Mouse (Mus musculus) hindbrain, embryonic 11.5 days (tissue): ENCODE data around the gene Olfr1282. TPM values are rescaled to one million over a fixed set of nuclear protein-coding genes. Genes with fewer than 3 reads are reported as not detected.

ENCODE experiments used
- polyA plus RNA-seq: library from polyadenylated mRNA; unstranded; fragments of >200 nt; fragmentation: Nextera tagmentation; extraction: Ambion mirVana; gene quantifications from 2 replicates; pipeline ENCODE4 v1.2.1, GENCODE M21; 2014

Olfr1282 gene
- polyA plus RNA-seq, 1 experiment from 2014 or later: not detected

Other genes with a start within 250 kb of the Olfr1282 start
- gene Gm13941, start 230.1 kb downstream of the Olfr1282 start, polyA plus RNA-seq: not detected in 2 replicates
- not detected in 2 replicates for gene Gm15130, start 183.1 kb downstream of the Olfr1282 start, polyA plus RNA-seq
- not detected in 2 replicates for gene 4930430A15Rik, start 106.5 kb downstream of the Olfr1282 start, polyA plus RNA-seq
- not detected in 2 replicates for gene Olfr1275, start 100.8 kb downstream of the Olfr1282 start, polyA plus RNA-seq
- gene Olfr1276, start 81.6 kb downstream of the Olfr1282 start, polyA plus RNA-seq: not detected in 2 replicates
- not detected in 2 replicates for gene Olfr1277, start 62.0 kb downstream of the Olfr1282 start, polyA plus RNA-seq
- not detected in 2 replicates for gene Olfr1278, start 45.9 kb downstream of the Olfr1282 start, polyA plus RNA-seq
- gene Olfr1279, start 35.4 kb downstream of the Olfr1282 start, polyA plus RNA-seq: not detected in 2 replicates
- not detected in 2 replicates for gene Olfr1280, start 22.1 kb downstream of the Olfr1282 start, polyA plus RNA-seq
- gene Olfr1281, start 9.6 kb downstream of the Olfr1282 start, polyA plus RNA-seq: not detected in 2 replicates
- not detected in 2 replicates for gene Olfr1283, start 30.7 kb upstream of the Olfr1282 start, polyA plus RNA-seq
- gene Olfr1284, start 39.4 kb upstream of the Olfr1282 start, polyA plus RNA-seq: not detected in 2 replicates
- gene Olfr1286, start 87.0 kb upstream of the Olfr1282 start, polyA plus RNA-seq: not detected in 2 replicates
- not detected in 2 replicates for gene Olfr1287, start 113.1 kb upstream of the Olfr1282 start, polyA plus RNA-seq
- gene Olfr1288, start 138.0 kb upstream of the Olfr1282 start, polyA plus RNA-seq: not detected in 2 replicates
- not detected in 2 replicates for gene Olfr1289, start 144.7 kb upstream of the Olfr1282 start, polyA plus RNA-seq
- 0.08 TPM in 1 of 2 replicates, not detected in the other for gene Olfr1290, start 157.8 kb upstream of the Olfr1282 start, polyA plus RNA-seq
- not detected in 2 replicates for gene Olfr1291-ps1, start 161.1 kb upstream of the Olfr1282 start, polyA plus RNA-seq
- gene Olfr1293-ps, start 189.1 kb upstream of the Olfr1282 start, polyA plus RNA-seq: not detected in 2 replicates
- not detected in 2 replicates for gene Olfr1294, start 204.2 kb upstream of the Olfr1282 start, polyA plus RNA-seq
- gene Olfr1295, start 233.6 kb upstream of the Olfr1282 start, polyA plus RNA-seq: not detected in 2 replicates